Mouse (Mus musculus) cortical plate, adult 2 months (tissue): ENCODE results near the gene Kirrel3.

Experiments used
- CTCF ChIP-seq: fragments of 200-500 bp; IDR thresholded peaks from 2 replicates; pipeline ENCODE4 v1.5.1; 2011; ENCODE audit warnings: mild to moderate bottlenecking, control low read depth, low read length; ENCODE audit not compliant: insufficient read depth; ENCODE audit errors: extremely low read depth
- POLR2A ChIP-seq: fragments of 200-500 bp; IDR thresholded peaks from 2 replicates; pipeline ENCODE4 v1.6.1; 2011; ENCODE audit warnings: mild to moderate bottlenecking, low read length, control low read depth; ENCODE audit not compliant: insufficient read depth; ENCODE audit errors: extremely low read depth

GRCm38 (mm10) chr9:34961171-34961570, 475.5 kb downstream of the Kirrel3 start:
- TF ChIP-seq CTCF (no peak), POLR2A (no peak)
